Mouse (Mus musculus) small intestine, adult 2 months (tissue): ENCODE results near the gene Krtap31-1.
"Not testable (repeated sequence)": the region's sequence is repeated elsewhere in the genome, so short reads cannot be mapped to it uniquely, and the experiment has no call there.

Experiments used
- CTCF ChIP-seq: fragments of 200-500 bp; IDR thresholded peaks from 2 replicates; pipeline ENCODE4 v1.5.1; 2012; ENCODE audit warnings: low read depth, mild to moderate bottlenecking, control low read depth, inconsistent platforms, low read length, moderate library complexity, mixed read lengths; ENCODE audit not compliant: insufficient replicate concordance, insufficient read length; ENCODE audit errors: extremely low read depth
- POLR2A ChIP-seq: fragments of 200-500 bp; IDR thresholded peaks from 2 replicates; pipeline ENCODE4 v1.6.1; 2012; ENCODE audit warnings: low read depth, mild to moderate bottlenecking, control low read depth, inconsistent platforms, low read length, moderate library complexity

DNA sequence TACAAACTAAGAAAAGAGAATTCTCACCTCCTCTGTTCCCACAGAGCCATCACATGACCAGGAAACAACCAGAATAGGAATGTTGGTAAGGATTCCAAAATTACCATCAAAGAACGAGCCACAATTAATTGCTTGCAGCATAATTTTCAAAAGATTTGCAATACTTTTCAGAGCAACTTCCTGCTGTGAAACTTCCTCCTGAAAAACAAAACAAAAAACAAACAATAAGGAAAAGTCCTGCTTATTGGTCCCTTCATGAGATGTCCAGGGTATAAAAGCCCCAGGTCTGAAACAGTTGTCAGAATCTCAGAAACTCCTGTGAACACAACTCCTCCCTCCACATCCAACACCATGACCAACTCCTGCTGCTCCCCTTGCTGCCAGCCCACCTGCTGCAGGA, 34.6 kb upstream of the Krtap31-1 start, which contains the start of gene Krtap9-1:
- not testable (repeated sequence) for TF ChIP-seq POLR2A, CTCF
